In genomic region chr10:69709631-69710030, GRCm38 (mm10) we compare ENCODE assay signal across 14 mouse cellular contexts.
DNase-seq lines count a peak whose midpoint lies in the region; ATAC-seq and TF ChIP-seq lines count a peak whose summit lies in the region.
"Had no signal": no experiment of that assay in that cellular context is flagged by ENCODE, and none has a peak within 500 bp of the region (broad histone marks: within the 10 kb centered on the region; RNA-seq: fewer than 3 reads in every experiment).

No protein-coding gene starts in this region.

- DNase-seq in heart, adult 8-10 months (ENCODE audit: low spot score), result peak; percentile 6
- DNase-seq in heart, embryonic 10.5 days (ENCODE audit: low spot score), result no peak
- DNase-seq in midbrain, postnatal 0 days (ENCODE audit: low spot score), result no peak
- DNase-seq in cerebellum, postnatal 10 days, result peak; percentile 89 to 91
- DNase-seq in kidney, postnatal 36 days, result no peak
- DNase-seq: embryo, embryonic 11 days; kidney, adult 8-10 months; lung, embryonic 14.5 days; right cerebral cortex, postnatal 14 days; thymus, postnatal 25 days had no signal

- peak overlapping the region; percentile 10; the same call in 1 of the 2 replicates for H3K4me2 ChIP-seq in midbrain, embryonic 15.5 days
- H3K4me2 ChIP-seq in midbrain, postnatal 0 days (ENCODE audit: low read depth, low read length, poor library complexity, severe bottlenecking), result no peak overlapping the region
- peak overlapping the region; percentile 62 for H3K4me2 ChIP-seq in neural tube, embryonic 15.5 days
- H3K4me2 ChIP-seq: lung, embryonic 14.5 days had no signal

- no peaks in the 10 kb centered on the region for H3K9me3 ChIP-seq in heart, embryonic 10.5 days
- H3K9me3 ChIP-seq in midbrain, embryonic 15.5 days, result no peaks in the 10 kb centered on the region
- H3K9me3 ChIP-seq in midbrain, postnatal 0 days (ENCODE audit: low read length), result no peaks in the 10 kb centered on the region
- H3K9me3 ChIP-seq in neural tube, embryonic 15.5 days (replicated peaks), result no peaks in the 10 kb centered on the region

- no peak overlapping the region for H3K4me3 ChIP-seq in heart, embryonic 10.5 days
- H3K4me3 ChIP-seq in midbrain, embryonic 15.5 days, result no peak overlapping the region
- no peak overlapping the region for H3K4me3 ChIP-seq in midbrain, postnatal 0 days (ENCODE audit: low read depth, low read length)
- no peak overlapping the region for H3K4me3 ChIP-seq in neural tube, embryonic 15.5 days (replicated peaks)

- no peak for ATAC-seq in midbrain, embryonic 15.5 days (replicated peaks)
- no peak for ATAC-seq in midbrain, postnatal 0 days (ENCODE audit: low FRiP score)
- no peak for ATAC-seq in neural tube, embryonic 15.5 days (ENCODE audit: low FRiP score)
- ATAC-seq: activated CD4-positive, CD25-positive, alpha-beta regulatory T cell, adult 4 months had no signal

- TF ChIP-seq CTCF in midbrain, postnatal 0 days (IDR thresholded peaks at IDR 0.05), result no peak

- H3K4me1 ChIP-seq in heart, embryonic 10.5 days, result peaks cover 35% of the 10 kb centered on the region
- H3K4me1 ChIP-seq in midbrain, embryonic 15.5 days, result peaks cover 79% of the 10 kb centered on the region
- peaks cover 14% of the 10 kb centered on the region for H3K4me1 ChIP-seq in midbrain, postnatal 0 days (ENCODE audit: insufficient read depth, low read length)
- peaks cover 79% of the 10 kb centered on the region for H3K4me1 ChIP-seq in neural tube, embryonic 15.5 days

- H3K9ac ChIP-seq in midbrain, embryonic 15.5 days, result no peak overlapping the region
- H3K9ac ChIP-seq in midbrain, postnatal 0 days (replicated peaks; ENCODE audit: low read length, poor library complexity, severe bottlenecking), result no peak overlapping the region
- no peak overlapping the region for H3K9ac ChIP-seq in neural tube, embryonic 15.5 days (replicated peaks)
- H3K9ac ChIP-seq: lung, embryonic 14.5 days had no signal

- WGBS in heart, embryonic 10.5 days, result 90% methylated on average over 2 of the region's 2 CpGs
- WGBS in midbrain, embryonic 15.5 days, result 84% methylated on average over 2 of the region's 2 CpGs
- 84% methylated on average over 2 of the region's 2 CpGs for WGBS in midbrain, postnatal 0 days
- 86% methylated on average over 2 of the region's 2 CpGs for WGBS in neural tube, embryonic 15.5 days

- no peak overlapping the region for H3K27ac ChIP-seq in heart, embryonic 10.5 days
- H3K27ac ChIP-seq in midbrain, embryonic 15.5 days, result no peak overlapping the region
- H3K27ac ChIP-seq in midbrain, postnatal 0 days (ENCODE audit: low read depth, low read length), result no peak overlapping the region
- no peak overlapping the region for H3K27ac ChIP-seq in neural tube, embryonic 15.5 days (replicated peaks)

- no peaks in the 10 kb centered on the region for H3K27me3 ChIP-seq in heart, embryonic 10.5 days (ENCODE audit: insufficient read depth, poor library complexity, severe bottlenecking)
- H3K27me3 ChIP-seq in midbrain, embryonic 15.5 days (replicated peaks), result no peaks in the 10 kb centered on the region
- H3K27me3 ChIP-seq in midbrain, postnatal 0 days (ENCODE audit: insufficient read depth, low read length), result no peaks in the 10 kb centered on the region
- H3K27me3 ChIP-seq in neural tube, embryonic 15.5 days (replicated peaks), result no peaks in the 10 kb centered on the region
- H3K27me3 ChIP-seq: CH12.LX had no signal

- H3K36me3 ChIP-seq in heart, embryonic 10.5 days, result no peaks in the 10 kb centered on the region
- no peaks in the 10 kb centered on the region for H3K36me3 ChIP-seq in midbrain, embryonic 15.5 days (replicated peaks)
- no peaks in the 10 kb centered on the region for H3K36me3 ChIP-seq in midbrain, postnatal 0 days (ENCODE audit: insufficient read depth, low read length)
- no peaks in the 10 kb centered on the region for H3K36me3 ChIP-seq in neural tube, embryonic 15.5 days

Comparison
In these comparisons a context has a peak if more than half of its experiments do, and no peak if none do; other contexts are left out.
1. DNase-seq: peak in heart, adult 8-10 months (single experiment) and cerebellum, postnatal 10 days (2 of 2); none in heart, embryonic 10.5 days (single experiment), midbrain, postnatal 0 days (single experiment) and kidney, postnatal 36 days (0 of 2).